Mouse (Mus musculus): ENCODE results near the gene D930048N14Rik.

D930048N14Rik gene

GRCm38 (mm10) chr11:51702831-51703230 lies 52.1 kb downstream of the D930048N14Rik start:
- DNase-seq (ENCODE audit: low read depth, low spot score) = no peak

GRCm38 (mm10) chr11:51703379-51703998 lies 52.7 kb downstream of the D930048N14Rik start:
- DNase-seq (ENCODE audit: low read depth, low spot score) = peak; percentile 68

GRCm38 (mm10) chr11:51706451-51706850 lies 55.7 kb downstream of the D930048N14Rik start:
- no peak for DNase-seq (ENCODE audit: low read depth, low spot score)

GRCm38 (mm10) chr11:51707080-51707479 lies 56.3 kb downstream of the D930048N14Rik start:
- no peak for DNase-seq (ENCODE audit: low read depth, low spot score)

Data from CD4-positive, CD25-positive, alpha-beta regulatory T cell, adult 2 months (primary cell).